Mouse (Mus musculus) retina, adult 2 months (tissue): ENCODE measurements around the gene Gal3st2.
"Not testable (repeated sequence)": the region's sequence is repeated elsewhere in the genome, so short reads cannot be mapped to it uniquely, and the experiment has no call there.

Experiments
- DNase-seq: peaks from one replicate; pipeline ENCODE4 v3.0.0-alpha.2; 2012; ENCODE audit warnings: low read depth, low spot score

Gal3st2 gene

DNA sequence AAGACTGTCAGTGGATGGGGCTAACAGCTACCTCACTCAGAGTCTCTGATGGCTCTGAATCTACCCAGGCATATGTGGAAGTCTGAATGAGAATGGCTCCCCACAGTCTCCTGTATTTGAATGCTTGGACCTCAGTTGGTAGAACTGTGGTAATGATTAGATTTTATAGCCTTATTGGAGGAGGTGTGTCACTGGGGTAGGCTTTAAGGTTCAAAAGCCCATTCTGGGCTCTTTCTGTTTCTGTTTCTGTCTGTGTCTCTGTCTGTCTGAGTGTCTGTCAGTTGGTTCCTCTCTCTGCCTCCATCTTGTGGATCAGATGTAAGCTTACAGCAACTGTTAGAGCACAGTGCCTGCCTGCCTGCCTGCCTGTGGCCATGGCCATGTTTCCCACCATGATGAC is 1.5 kb upstream of the Gal3st2 start:
- no peak for DNase-seq

DNA sequence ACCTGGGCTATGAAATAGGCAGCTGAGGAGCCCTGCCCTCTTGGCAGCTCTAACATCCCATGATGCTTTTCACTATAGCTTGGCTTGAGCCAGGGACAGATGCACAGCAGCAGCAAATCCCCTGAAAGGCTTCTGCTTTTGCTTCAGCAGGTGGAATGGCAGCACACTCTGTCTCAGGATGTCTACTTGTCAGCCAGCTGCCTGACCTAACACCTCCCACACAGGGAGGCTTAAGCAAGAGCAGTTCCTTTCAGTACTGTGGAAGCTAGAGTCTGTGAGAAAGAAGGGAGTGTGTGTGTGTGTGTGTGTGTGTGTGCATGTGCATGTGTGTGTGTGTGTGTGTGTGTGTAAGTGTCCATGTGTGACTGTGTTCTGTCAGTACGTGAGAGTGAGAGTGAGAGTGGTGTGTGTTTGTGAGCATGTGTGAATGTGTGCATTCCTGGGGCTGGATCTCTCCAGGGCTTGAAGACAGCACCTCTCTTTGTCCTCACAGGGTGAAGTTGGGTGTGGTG is 10.5 kb downstream of the Gal3st2 start:
- not testable (repeated sequence) for DNase-seq

DNA sequence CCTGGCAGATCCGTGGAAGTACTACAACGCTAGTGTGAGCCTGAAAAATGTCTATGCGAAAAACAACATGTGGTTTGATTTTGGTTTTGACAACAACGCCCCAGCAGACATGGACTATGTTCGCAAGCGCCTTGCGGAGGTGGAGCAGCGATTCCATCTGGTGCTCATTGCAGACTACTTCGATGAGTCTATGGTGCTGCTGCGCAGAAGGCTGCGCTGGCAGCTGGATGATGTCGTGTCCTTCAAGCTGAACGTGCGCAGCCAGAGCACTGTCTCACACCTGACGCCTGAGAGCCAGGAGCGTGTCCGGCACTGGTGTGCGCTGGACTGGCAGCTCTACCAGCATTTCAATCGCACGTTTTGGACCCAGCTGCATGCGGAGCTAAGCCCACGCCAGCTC is 13.3 kb downstream of the Gal3st2 start:
- not testable (repeated sequence) for DNase-seq

DNA sequence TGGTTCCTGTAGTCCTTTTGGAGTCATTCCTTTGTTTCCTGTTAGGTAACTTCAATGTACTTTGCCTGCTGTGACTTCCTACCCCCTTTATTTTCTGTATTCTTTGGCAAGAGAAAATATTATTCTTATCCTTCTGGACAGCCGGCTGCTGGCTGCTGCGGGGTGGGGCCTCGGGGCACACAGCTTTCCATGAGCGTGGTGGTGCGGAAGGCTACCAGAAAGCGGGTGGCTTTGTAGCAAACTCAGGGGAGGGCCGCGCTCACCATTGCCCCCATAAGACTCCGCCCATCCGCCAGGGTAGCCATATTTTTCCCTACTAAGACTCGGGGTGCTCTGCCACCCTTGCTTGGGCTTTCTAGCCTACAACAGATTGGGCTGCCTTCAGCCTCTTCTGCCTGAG is 20.7 kb downstream of the Gal3st2 start:
- not testable (repeated sequence) for DNase-seq

DNA sequence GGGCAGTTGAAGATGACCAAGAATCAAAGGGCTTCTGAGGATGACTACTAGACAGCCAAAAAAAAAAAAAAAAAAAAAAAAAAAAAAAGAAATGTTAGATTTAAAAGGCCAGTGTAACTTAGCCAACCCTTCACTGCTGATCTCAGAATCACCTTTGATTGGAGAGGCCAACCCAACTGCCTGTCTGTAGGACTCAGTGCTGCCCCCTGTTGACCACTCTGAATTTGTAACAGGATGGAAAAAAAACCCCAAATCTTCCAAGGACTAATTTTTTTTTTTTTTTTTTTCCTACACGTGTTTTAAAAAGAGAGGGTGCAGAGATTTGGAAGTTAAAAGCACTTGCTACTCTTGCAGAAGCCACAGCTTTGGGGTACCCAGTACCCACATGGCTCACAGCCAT is 29.8 kb downstream of the Gal3st2 start:
- not testable (repeated sequence) for DNase-seq

DNA sequence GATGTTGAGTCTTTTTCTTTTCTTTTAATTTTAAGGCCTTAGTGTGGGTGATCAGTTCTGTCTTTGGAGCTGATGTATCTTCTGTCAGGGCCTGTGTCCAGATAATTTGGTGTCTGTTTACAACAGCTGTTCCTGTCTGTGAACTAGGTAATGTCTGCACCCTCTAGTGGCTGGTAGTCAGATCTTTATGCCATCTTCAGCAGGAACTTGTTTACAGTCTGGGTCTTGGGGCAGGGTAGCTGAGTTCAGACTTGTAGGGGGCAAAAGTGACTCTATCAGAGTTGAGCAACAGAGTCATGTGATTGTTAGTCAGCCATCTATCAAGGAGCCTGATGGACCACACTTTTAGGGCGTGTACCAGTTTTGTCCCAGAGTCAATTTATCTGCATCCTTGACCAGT is 36.3 kb downstream of the Gal3st2 start:
- not testable (repeated sequence) for DNase-seq

DNA sequence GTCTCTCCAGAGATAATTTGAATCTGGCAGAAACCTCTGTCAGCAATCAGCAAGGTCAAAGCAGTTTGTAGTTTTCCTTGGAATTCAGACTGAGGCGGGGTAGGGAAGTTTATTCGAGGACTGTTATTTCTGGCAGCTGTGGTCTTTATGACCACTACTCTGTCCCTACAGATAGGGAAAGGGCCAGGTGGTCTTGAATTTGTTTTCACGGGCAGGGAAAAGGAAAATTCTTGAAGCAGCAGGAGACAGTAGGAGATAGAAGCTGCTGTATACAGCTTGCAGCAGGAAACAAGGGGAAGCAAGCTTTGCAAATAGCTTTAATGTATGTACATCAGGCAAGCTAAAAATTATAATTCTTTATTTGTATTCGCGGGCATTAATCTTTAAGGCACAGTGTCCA is 40.2 kb downstream of the Gal3st2 start:
- DNase-seq: not testable (repeated sequence)

DNA sequence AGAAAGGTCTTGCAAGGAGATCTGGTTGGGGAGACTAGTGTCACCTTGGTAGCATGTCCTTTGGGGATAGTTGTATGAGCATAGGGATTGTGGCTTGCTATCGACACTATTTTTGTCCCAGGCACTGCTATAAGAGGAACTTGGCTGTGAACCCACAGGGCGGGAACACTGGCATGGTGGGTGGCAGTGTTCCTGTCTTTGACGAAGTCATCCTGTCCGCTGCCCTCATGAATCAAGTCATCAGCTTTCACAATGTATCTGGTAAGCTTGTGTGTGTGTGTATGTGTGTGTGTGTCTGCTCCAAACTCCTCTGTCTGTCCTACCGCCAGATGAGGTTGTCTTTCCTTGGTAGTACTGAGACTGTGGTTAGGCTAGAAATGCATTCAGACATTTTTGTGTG is 45.6 kb downstream of the Gal3st2 start:
- not testable (repeated sequence) for DNase-seq

DNA sequence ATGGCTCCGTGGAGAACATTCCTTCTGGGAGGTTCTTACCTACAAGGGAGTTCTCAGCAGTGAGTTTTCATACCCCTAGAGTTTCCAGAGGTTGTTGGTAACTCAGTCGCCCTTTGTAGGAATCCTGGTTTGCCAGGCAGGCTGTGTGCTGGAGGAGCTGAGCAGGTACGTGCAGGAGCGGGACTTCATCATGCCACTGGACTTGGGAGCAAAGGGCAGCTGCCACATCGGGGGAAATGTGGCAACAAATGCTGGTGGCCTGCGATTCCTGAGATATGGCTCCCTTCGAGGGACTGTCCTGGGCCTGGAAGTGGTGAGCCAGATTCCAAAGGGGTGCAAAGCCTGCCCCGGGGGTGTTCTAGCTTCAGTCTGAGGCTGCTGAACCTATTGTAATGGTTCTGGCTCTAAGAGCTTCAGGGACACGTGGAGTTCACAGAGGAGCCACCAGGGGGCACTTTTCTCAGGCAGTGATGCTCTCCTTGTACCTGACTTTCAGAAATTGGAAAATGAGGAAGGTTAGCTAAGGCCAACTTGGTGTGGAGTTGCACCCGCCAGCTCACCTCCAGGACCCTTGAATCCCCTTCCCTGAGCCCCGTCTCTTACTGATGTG is 48.0 kb downstream of the Gal3st2 start:
- DNase-seq: not testable (repeated sequence)

DNA sequence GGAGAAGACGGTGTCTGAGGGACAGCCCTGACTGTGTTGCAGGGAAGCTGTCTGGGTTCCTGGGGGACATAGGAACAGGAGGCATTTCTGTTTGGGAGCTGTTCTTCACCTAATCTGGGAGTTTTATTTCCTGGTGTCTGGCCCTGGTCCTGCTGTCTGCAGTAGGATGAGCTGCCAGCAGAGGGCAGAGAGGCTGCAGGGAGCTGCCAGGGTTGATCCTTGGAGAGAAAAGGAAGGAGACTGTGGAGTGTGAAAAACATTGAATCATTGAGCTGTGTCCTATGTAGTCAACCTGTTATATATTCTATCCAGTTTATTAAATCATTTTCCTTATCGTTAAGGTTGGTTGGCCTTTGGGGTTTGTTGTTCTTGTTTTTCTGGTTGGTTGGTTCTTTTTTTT is 50.8 kb downstream of the Gal3st2 start:
- not testable (repeated sequence) for DNase-seq

DNA sequence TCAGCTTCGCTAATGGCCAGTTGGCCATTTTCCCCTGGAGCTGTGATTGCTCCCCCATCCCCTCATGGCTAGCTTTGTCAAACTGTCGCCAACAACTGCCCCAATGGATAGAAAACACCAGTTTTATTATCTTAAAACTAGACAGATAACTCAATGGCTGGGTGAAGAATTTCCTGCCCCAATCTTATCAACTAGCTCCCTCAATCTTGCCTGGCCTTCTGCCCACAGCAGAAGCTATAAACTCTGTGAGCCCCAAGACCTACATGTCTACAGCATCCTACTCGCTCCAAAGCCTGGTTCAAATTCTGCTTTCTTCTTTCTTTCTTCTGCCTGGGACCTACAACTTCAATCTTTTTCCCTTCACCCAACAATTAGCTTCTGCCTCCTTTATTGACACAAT is 56.1 kb downstream of the Gal3st2 start:
- not testable (repeated sequence) for DNase-seq

DNA sequence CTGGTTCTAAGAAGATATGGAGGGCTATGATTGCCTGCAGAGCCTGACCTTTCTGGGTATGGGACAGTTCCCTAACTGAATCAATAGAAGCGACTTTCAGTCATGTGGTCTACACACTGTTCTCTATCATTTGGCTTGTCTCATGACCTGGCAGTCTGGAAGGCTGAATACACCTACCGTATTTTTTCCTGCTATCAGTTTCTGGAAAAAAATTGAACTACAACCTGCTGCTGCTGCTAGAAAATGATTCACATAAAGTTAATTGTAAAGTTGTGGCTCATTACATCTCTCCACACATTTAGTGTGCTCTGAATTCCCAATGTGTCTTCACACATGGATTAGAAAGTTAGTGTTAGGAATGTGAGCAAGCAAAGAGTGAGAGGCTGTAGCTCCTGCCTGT is 56.9 kb downstream of the Gal3st2 start, which contains the start of gene Gal3st2b:
Gene Gal3st2b (plus strand): TSS at position 301 of the 400 bp plus-strand sequence.
- not testable (repeated sequence) for DNase-seq

DNA sequence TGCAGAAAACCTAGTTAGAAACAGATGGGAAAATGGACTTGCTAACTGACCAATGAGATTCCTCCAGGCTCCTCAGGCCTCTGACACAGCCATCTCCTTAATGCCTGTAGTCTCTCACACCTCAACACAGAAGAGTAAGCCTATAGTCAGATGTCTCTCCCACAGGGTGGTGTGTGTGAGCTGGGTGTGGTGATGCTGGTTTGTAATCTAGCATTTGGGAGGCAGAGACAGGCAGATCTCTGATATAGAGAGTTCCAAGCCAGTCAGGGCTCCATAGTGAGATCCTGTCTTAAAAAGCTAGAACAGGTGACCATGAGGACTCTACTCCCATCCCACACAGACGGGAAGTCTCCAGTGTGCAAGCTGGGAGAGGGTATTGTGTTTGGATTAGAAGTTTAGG is 57.7 kb downstream of the Gal3st2 start:
- DNase-seq: not testable (repeated sequence)

DNA sequence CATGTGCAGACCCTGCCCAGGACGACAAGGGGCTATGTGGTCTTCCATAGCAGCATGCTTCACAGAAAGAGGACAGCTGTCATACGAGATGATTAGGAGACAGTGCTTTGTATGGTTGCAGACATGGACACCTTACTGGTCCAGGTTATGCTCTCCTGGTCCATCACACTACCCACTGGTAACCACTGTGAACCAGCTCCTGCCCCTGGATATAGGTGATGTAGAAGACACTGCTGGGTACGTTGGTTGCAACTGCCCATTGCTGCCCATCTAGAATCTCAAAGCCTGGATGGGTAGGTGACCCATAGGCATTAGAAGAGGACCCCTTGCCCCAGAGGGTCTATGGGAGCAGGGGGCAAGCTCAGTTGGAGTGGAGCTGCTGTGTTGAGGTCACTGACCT is 58.2 kb downstream of the Gal3st2 start:
- DNase-seq: not testable (repeated sequence)

DNA sequence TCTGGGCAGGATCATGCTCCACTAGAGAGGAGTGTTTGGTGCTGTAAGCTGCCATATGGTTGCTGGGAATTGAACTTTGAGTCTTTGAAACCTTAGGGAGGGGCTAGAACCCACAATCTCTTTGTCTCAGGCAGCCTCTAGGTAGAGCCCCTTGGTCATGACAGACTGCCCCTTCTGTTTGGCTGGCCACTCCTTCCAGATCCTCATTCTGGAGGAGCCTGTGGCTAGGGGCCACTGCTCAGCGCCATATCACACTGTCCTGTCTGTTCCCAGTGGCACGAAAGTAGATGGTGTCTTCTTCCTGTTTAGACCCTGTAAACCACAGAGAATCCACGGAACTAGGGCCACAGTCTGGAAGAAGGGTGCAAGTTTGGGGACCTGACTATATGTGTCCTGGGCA is 61.5 kb downstream of the Gal3st2 start:
- not testable (repeated sequence) for DNase-seq

DNA sequence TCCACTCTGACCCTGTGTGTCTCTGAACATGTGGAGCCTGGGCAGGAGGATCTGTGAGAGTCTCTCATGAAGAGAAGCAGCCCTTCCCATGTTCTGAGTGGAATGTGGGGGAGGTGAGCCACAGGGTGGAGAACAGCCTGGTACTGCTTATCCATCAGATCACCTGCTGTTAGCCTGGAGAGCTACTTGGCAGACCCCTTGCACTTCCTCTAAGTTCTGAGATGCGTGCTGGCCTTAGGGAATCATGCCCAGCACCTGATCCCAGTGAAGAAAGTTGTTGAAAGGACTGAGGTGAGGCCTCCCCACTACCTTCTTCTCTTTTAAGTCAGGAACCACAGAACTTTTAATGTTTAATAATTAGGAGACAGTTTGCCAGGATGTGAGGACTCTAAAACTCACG is 62.0 kb downstream of the Gal3st2 start:
- not testable (repeated sequence) for DNase-seq
